Mouse (Mus musculus) heart, embryonic 16.5 days (tissue): ENCODE measurements around the gene Hist1h3f. TPM values are rescaled to one million over a fixed set of nuclear protein-coding genes. Genes with fewer than 3 reads are reported as not detected.
"Not testable (repeated sequence)": the region's sequence is repeated elsewhere in the genome, so short reads cannot be mapped to it uniquely, and the experiment has no call there.

Source experiments
- ATAC-seq: fragments of 200-750 bp; cut with Nextera tagmentation; replicated peaks from 2 replicates; pipeline ENCODE4 v1.8.0; 2017; ENCODE audit warnings: moderate number of reproducible peaks; ENCODE audit not compliant: insufficient read depth, low FRiP score; ENCODE audit errors: extremely low read depth
- H3K27ac ChIP-seq: fragments of 300-500 bp; sonication (generic); 2 replicates; pipeline ENCODE4 v1.5.1; 2014; ENCODE audit warnings: mild to moderate bottlenecking, low read length, control low read depth, moderate library complexity
- H3K27me3 ChIP-seq: fragments of 300-500 bp; sonication (generic); 2 replicates; pipeline ENCODE4 v1.6.1; 2014; ENCODE audit warnings: low read length, mixed read lengths; ENCODE audit not compliant: control insufficient read depth, insufficient read depth
- H3K36me3 ChIP-seq: fragments of 300-500 bp; sonication (generic); 2 replicates; pipeline ENCODE4 v1.6.1; 2014; ENCODE audit not compliant: control insufficient read depth, insufficient read depth
- H3K4me1 ChIP-seq: fragments of 300-500 bp; sonication (generic); 2 replicates; pipeline ENCODE4 v1.6.1; 2014; ENCODE audit warnings: low read length, mixed read lengths; ENCODE audit not compliant: control insufficient read depth, insufficient read depth
- H3K4me2 ChIP-seq: fragments of 300-500 bp; sonication (generic); 2 replicates; pipeline ENCODE4 v1.6.1; 2014; ENCODE audit warnings: low read depth, mild to moderate bottlenecking, control low read depth, low read length
- H3K4me3 ChIP-seq: fragments of 300-500 bp; sonication (generic); 2 replicates; pipeline ENCODE4 v1.5.1; 2014; ENCODE audit warnings: mild to moderate bottlenecking, control low read depth, low read length
- H3K9ac ChIP-seq: fragments of 300-500 bp; sonication (generic); 2 replicates; pipeline ENCODE4 v1.6.1; 2014; ENCODE audit warnings: low read length, control low read depth
- H3K9me3 ChIP-seq: fragments of 300-500 bp; sonication (generic); replicated peaks from 2 replicates; pipeline ENCODE4 v1.6.1; 2016; ENCODE audit warnings: low read length; ENCODE audit not compliant: control insufficient read depth
- WGBS: fragments of 180-500 bp; shearing (Covaris S2); extraction: QIAGEN DNeasy Blood & Tissue Kit; methylation state at CpG from one replicate; pipeline ENCODE4 v1.1.7; 2014; 5-methylcytosine and 5-hydroxymethylcytosine counted together
- polyA plus RNA-seq: library from polyadenylated mRNA; unstranded; fragments of >200 nt; fragmentation: Nextera tagmentation; extraction: Ambion mirVana; gene quantifications from 2 replicates; pipeline ENCODE4 v1.2.1, GENCODE M21; 2015

Gene Hist1h3f
- polyA plus RNA-seq, 1 experiment from 2014 or later, result 0.20 TPM

GRCm38 (mm10) chr13:23562699-23563462 lies 19.0 kb downstream of the Hist1h3f start:
- Histone ChIP-seq H3K27me3 (no peaks in the 10 kb centered on the region), H3K4me1 (no peaks in the 10 kb centered on the region), H3K27ac (peak overlapping the region; percentile 98), H3K9me3 (no peaks in the 10 kb centered on the region), H3K36me3 (no peaks in the 10 kb centered on the region), H3K4me3 (peak overlapping the region; percentile 56), H3K4me2 (peak overlapping the region; percentile 91), H3K9ac (peak overlapping the region; percentile 71)
- 2% methylated on average over 18 of the region's 18 CpGs for WGBS
- ATAC-seq, result peak; percentile 49; the same call in 1 of the 2 replicates

GRCm38 (mm10) chr13:23564482-23564881 lies 20.6 kb downstream of the Hist1h3f start:
- 83% methylated on average over 2 of the region's 2 CpGs for WGBS
- H3K9me3 ChIP-seq, result no peaks in the 10 kb centered on the region
- H3K4me3 ChIP-seq, result no peak overlapping the region
- no peak overlapping the region for H3K27ac ChIP-seq
- no peaks in the 10 kb centered on the region for H3K4me1 ChIP-seq
- H3K4me2 ChIP-seq, result no peak overlapping the region
- no peaks in the 10 kb centered on the region for H3K27me3 ChIP-seq
- H3K9ac ChIP-seq, result no peak overlapping the region
- ATAC-seq, result no peak
- H3K36me3 ChIP-seq, result no peaks in the 10 kb centered on the region

GRCm38 (mm10) chr13:23570261-23571021 lies 26.6 kb downstream of the Hist1h3f start:
- not testable (repeated sequence) for H3K36me3 ChIP-seq, H3K9me3 ChIP-seq, H3K27me3 ChIP-seq
- Histone ChIP-seq H3K4me3 (peak overlapping the region; percentile 59), H3K27ac (peak overlapping the region; percentile 96), H3K4me1 (peaks cover 18% of the 10 kb centered on the region), H3K4me2 (peak overlapping the region; percentile 77), H3K9ac (peak overlapping the region; percentile 68)
- peak; percentile 3; the same call in 1 of the 2 replicates for ATAC-seq
- 4% methylated on average over 19 of the region's 41 CpGs for WGBS

GRCm38 (mm10) chr13:23571022-23571503 lies 27.2 kb downstream of the Hist1h3f start, which contains the start of the genes Hist1h2ae and Hist1h2bg:
Gene Hist1h2ae (minus strand): TSS chr13:23571220.
Gene Hist1h2bg (plus strand): TSS chr13:23571396.
- Histone ChIP-seq H3K9me3 (no peaks in the 10 kb centered on the region), H3K27me3 (no peaks in the 10 kb centered on the region), H3K4me1 (peaks cover 18% of the 10 kb centered on the region), H3K9ac (peak within 1 kb of the TSS; percentile 76), H3K4me2 (peak within 1 kb of the TSS; percentile 77), H3K4me3 (peak within 1 kb of the TSS; percentile 59), H3K27ac (peak within 1 kb of the TSS; percentile 96), H3K36me3 (no peaks in the 10 kb centered on the region)
- ATAC-seq, result peak; percentile 87
- 1% methylated on average over 18 of the region's 18 CpGs for WGBS

GRCm38 (mm10) chr13:23571504-23572217 lies 27.8 kb downstream of the Hist1h3f start:
- Histone ChIP-seq H3K4me1 (peaks cover 23% of the 10 kb centered on the region), H3K27ac (peak overlapping the region; percentile 96), H3K4me2 (peak overlapping the region; percentile 77), H3K9ac (peak overlapping the region; percentile 76), H3K4me3 (peak overlapping the region; percentile 59)
- not testable (repeated sequence) for ATAC-seq, H3K27me3 ChIP-seq, H3K9me3 ChIP-seq, H3K36me3 ChIP-seq
- WGBS, result under 1% methylated on average over 10 of the region's 34 CpGs

- Histone ChIP-seq H3K9ac (peak overlapping the region; percentile 76), H3K27me3 (no peaks in the 10 kb centered on the region), H3K9me3 (no peaks in the 10 kb centered on the region), H3K4me3 (peak overlapping the region; percentile 59), H3K4me2 (peak overlapping the region; percentile 77), H3K36me3 (no peaks in the 10 kb centered on the region), H3K27ac (peak overlapping the region; percentile 96), H3K4me1 (peaks cover 30% of the 10 kb centered on the region)
- 36% methylated on average over 2 of the region's 2 CpGs for WGBS
- ATAC-seq, result no peak
Measured at GRCm38 (mm10) chr13:23572218-23573033, 28.6 kb downstream of the Hist1h3f start.

- H3K4me2 ChIP-seq, result peak overlapping the region; percentile 77
- not testable (repeated sequence) for H3K36me3 ChIP-seq, H3K27me3 ChIP-seq, H3K9me3 ChIP-seq, ATAC-seq
- WGBS, result 16% methylated on average over 18 of the region's 20 CpGs
- H3K4me1 ChIP-seq, result peaks cover 30% of the 10 kb centered on the region
- H3K4me3 ChIP-seq, result peak overlapping the region; percentile 47
- H3K27ac ChIP-seq, result peak overlapping the region; percentile 83
- H3K9ac ChIP-seq, result peak overlapping the region; percentile 76
Measured at GRCm38 (mm10) chr13:23573034-23573897, 29.4 kb downstream of the Hist1h3f start.
